Comparison of ENCODE assay signal across 25 mouse cellular contexts in genomic region chr11:67031603-67031915, GRCm38 (mm10). TPM values are rescaled to one million over a fixed set of nuclear protein-coding genes. Genes with fewer than 3 reads are reported as not detected.
"Had no signal": no experiment of that assay in that cellular context is flagged by ENCODE, and none has a peak within 500 bp of the region (broad histone marks: within the 10 kb centered on the region; RNA-seq: fewer than 3 reads in every experiment).

No protein-coding gene starts in this region.

- H3K4me2 ChIP-seq: heart, embryonic 12.5 days; hindbrain, embryonic 12.5 days; hindbrain, embryonic 14.5 days; limb, embryonic 12.5 days; liver, embryonic 13.5 days; liver, embryonic 15.5 days had no signal

- DNase-seq: gastrocnemius, postnatal 14 days; gastrocnemius, postnatal 36 days; heart, adult 18-20 months; heart, postnatal 10 days; heart, postnatal 4 days; kidney, adult 18-20 months; kidney, adult 8-10 months; kidney, postnatal 10 days; kidney, postnatal 25 days; liver; liver, embryonic 13.5 days had no signal

- H3K4me1 ChIP-seq: heart, embryonic 12.5 days; hindbrain, embryonic 10.5 days; hindbrain, embryonic 12.5 days; limb, embryonic 10.5 days; limb, embryonic 12.5 days; liver, embryonic 13.5 days; liver, embryonic 15.5 days had no signal

- ATAC-seq: hindbrain, embryonic 16.5 days; inflammation-experienced regulatory T-cells, adult 6 months had no signal

- H3K27ac ChIP-seq: heart, embryonic 10.5 days; hindbrain, embryonic 10.5 days; hindbrain, embryonic 12.5 days; hindbrain, embryonic 14.5 days; layer of hippocampus, adult 2 months; left cerebral cortex, adult 2 months; limb, embryonic 10.5 days; limb, embryonic 12.5 days; liver, embryonic 13.5 days; liver, embryonic 15.5 days had no signal

- H3K9me3 ChIP-seq: heart, embryonic 10.5 days; heart, embryonic 12.5 days; hindbrain, embryonic 10.5 days; hindbrain, embryonic 12.5 days; limb, embryonic 10.5 days; limb, embryonic 12.5 days; liver, embryonic 13.5 days; liver, embryonic 15.5 days had no signal

- H3K9ac ChIP-seq: heart, embryonic 12.5 days; hindbrain, embryonic 12.5 days; hindbrain, embryonic 14.5 days; limb, embryonic 12.5 days; liver, embryonic 13.5 days; liver, embryonic 15.5 days had no signal

- H3K27me3 ChIP-seq: heart, embryonic 12.5 days; hindbrain, embryonic 12.5 days; limb, embryonic 12.5 days; liver, embryonic 13.5 days had no signal

- H3K36me3 ChIP-seq: heart, embryonic 10.5 days; heart, embryonic 12.5 days; hindbrain, embryonic 12.5 days; limb, embryonic 10.5 days; limb, embryonic 12.5 days; liver, embryonic 13.5 days; liver, embryonic 15.5 days had no signal

- H3K4me3 ChIP-seq: heart, embryonic 10.5 days; heart, embryonic 12.5 days; hindbrain, embryonic 10.5 days; hindbrain, embryonic 12.5 days; layer of hippocampus, adult 2 months; left cerebral cortex, adult 2 months; limb, embryonic 10.5 days; limb, embryonic 12.5 days; liver, embryonic 13.5 days; liver, embryonic 15.5 days had no signal

RNA-seq across cellular contexts. Expression of gene Myh3, which starts 46.5 kb away (rescaled TPM):
- total RNA-seq: granulocyte monocyte progenitor cell, adult 5-6 weeks; heart, postnatal 25 days had no signal
